8 mouse cellular contexts compared by ENCODE assay signal in genomic region chr9:61906912-61907311, GRCm38 (mm10). TPM values are rescaled to one million over a fixed set of nuclear protein-coding genes. Genes with fewer than 3 reads are reported as not detected.
A peak's percentile ranks its signal among the peaks of the same experiment; 100 is the strongest.
DNase-seq lines count a peak whose midpoint lies in the region; ATAC-seq lines count a peak whose summit lies in the region.

No protein-coding gene starts in this region.

- no peak overlapping the region for H3K27ac ChIP-seq in forebrain, embryonic 16.5 days (ENCODE audit: low read length)

- H3K4me1 ChIP-seq in forebrain, embryonic 16.5 days (replicated peaks; ENCODE audit: control insufficient read depth, insufficient read depth, low read length): peaks cover 7% of the 10 kb centered on the region

- H3K4me3 ChIP-seq in forebrain, embryonic 16.5 days (replicated peaks; ENCODE audit: low read length): no peak overlapping the region

- no peak overlapping the region for H3K4me2 ChIP-seq in forebrain, embryonic 16.5 days (ENCODE audit: low read length)

- intact Hi-C loops in heart, postnatal 14 days (cut with DNase I): no loop called here
- intact Hi-C loops in heart, postnatal 25 days (cut with DNase I): no loop called here

- H3K27me3 ChIP-seq in forebrain, embryonic 16.5 days (replicated peaks; ENCODE audit: control insufficient read depth, insufficient read depth, low read length): no peaks in the 10 kb centered on the region

- peaks cover 5% of the 10 kb centered on the region for H3K36me3 ChIP-seq in forebrain, embryonic 16.5 days (ENCODE audit: control insufficient read depth, insufficient read depth)

- ATAC-seq in forebrain, embryonic 16.5 days: no peak

- no peak overlapping the region for H3K9ac ChIP-seq in forebrain, embryonic 16.5 days (replicated peaks; ENCODE audit: low read depth, low read length)

- 67% methylated on average over 10 of the region's 10 CpGs for WGBS in forebrain, embryonic 16.5 days

- peak; percentile 27 to 48 for DNase-seq in heart, postnatal 14 days
- no peak for DNase-seq in heart, postnatal 25 days (ENCODE audit: low spot score)
- peak; percentile 57 for DNase-seq in CD4-positive helper T cell, adult 2 months (ENCODE audit: low read depth, low spot score)
- DNase-seq in ZHBTc4 (ENCODE audit: low read depth, low spot score): peak; percentile 91
- peak; percentile 31 for DNase-seq in kidney, postnatal 14 days
- peak; percentile 42 to 54 for DNase-seq in natural killer cell, adult 2 months (ENCODE audit: low spot score in 2 of 2)
- no peak for DNase-seq in yolk sac, embryonic 10.5 days (ENCODE audit: low spot score)

- H3K9me3 ChIP-seq in forebrain, embryonic 16.5 days (ENCODE audit: control insufficient read depth, low read length): no peaks in the 10 kb centered on the region

RNA-seq across cellular contexts. Expression of gene Rplp1, which starts 7.4 kb away (rescaled TPM):
- total RNA-seq in heart, postnatal 14 days (2021): 1,000 to 10,000 TPM; 1,416 to 1,506 TPM
- total RNA-seq in heart, postnatal 25 days (2021): 1,000 to 10,000 TPM; 1,445 to 1,467 TPM
- 804 and 844 TPM in 2 replicates for polyA plus RNA-seq in forebrain, embryonic 16.5 days (2015; fragmentation: Nextera tagmentation; extraction: Ambion mirVana)

RNA-seq across cellular contexts. Expression of gene Kif23, which starts 39.7 kb away (rescaled TPM):
- 10 to 100 TPM in 1 of 2 experiments, 1 to 10 TPM in 1; 10.0 to 12.2 TPM for total RNA-seq in heart, postnatal 14 days (2021)
- 1 to 10 TPM; 3.5 to 3.7 TPM for total RNA-seq in heart, postnatal 25 days (2021)
- polyA plus RNA-seq in forebrain, embryonic 16.5 days (2015; fragmentation: Nextera tagmentation; extraction: Ambion mirVana): 36.6 and 37.5 TPM in 2 replicates

Comparison
In these comparisons a context has a peak if more than half of its experiments do, and no peak if none do; other contexts are left out.
1. DNase-seq: peak in heart, postnatal 14 days (2 of 2), CD4-positive helper T cell, adult 2 months (single experiment), ZHBTc4 (single experiment), kidney, postnatal 14 days (single experiment) and natural killer cell, adult 2 months (2 of 2); none in heart, postnatal 25 days (single experiment) and yolk sac, embryonic 10.5 days (single experiment).